Mouse (Mus musculus) ES-Bruce4 (cell line): Measurements from ENCODE around the gene Tspo. TPM values are rescaled to one million over a fixed set of nuclear protein-coding genes. Genes with fewer than 3 reads are reported as not detected.

Experiments used
- H3K27ac ChIP-seq: 2 replicates; pipeline ENCODE4 v1.5.1; 2012; ENCODE audit warnings: low read length, inconsistent platforms; ENCODE audit not compliant: insufficient read depth
- H3K27me3 ChIP-seq: 2 replicates; pipeline ENCODE4 v1.6.1; 2012; ENCODE audit warnings: mild to moderate bottlenecking, low read length, inconsistent platforms; ENCODE audit not compliant: control insufficient read depth, poor library complexity, insufficient read depth, severe bottlenecking
- H3K36me3 ChIP-seq: 2 replicates; pipeline ENCODE4 v1.6.1; 2012; ENCODE audit warnings: inconsistent platforms, mild to moderate bottlenecking, low read length, moderate library complexity; ENCODE audit not compliant: control insufficient read depth, poor library complexity, insufficient read depth, severe bottlenecking
- H3K4me1 ChIP-seq: one replicate; pipeline ENCODE4 v1.8.1; 2011; ENCODE audit warnings: low read length; ENCODE audit not compliant: control insufficient read depth, insufficient read depth
- H3K4me3 ChIP-seq: 2 replicates; pipeline ENCODE4 v1.5.1; 2011; ENCODE audit warnings: low read depth, mild to moderate bottlenecking, low read length
- H3K9ac ChIP-seq: 2 replicates; pipeline ENCODE4 v1.6.1; 2012; ENCODE audit warnings: low read depth, mild to moderate bottlenecking, inconsistent platforms; ENCODE audit not compliant: poor library complexity, severe bottlenecking
- H3K9me3 ChIP-seq: replicated peaks from 2 replicates; pipeline ENCODE4 v1.6.1; 2012; ENCODE audit warnings: mild to moderate bottlenecking, low read length, inconsistent platforms; ENCODE audit not compliant: control insufficient read depth, poor library complexity, insufficient read depth, severe bottlenecking
- CTCF ChIP-seq: IDR thresholded peaks from one replicate; pipeline ENCODE4 v1.8.1; 2011; ENCODE audit warnings: low read depth, low read length
- EP300 ChIP-seq: IDR thresholded peaks from 2 replicates; pipeline ENCODE4 v1.6.1; 2011; ENCODE audit warnings: low read depth, low read length; ENCODE audit not compliant: insufficient read depth
- POLR2A ChIP-seq: IDR thresholded peaks from one replicate; pipeline ENCODE4 v1.8.1; 2011; ENCODE audit warnings: low read length; ENCODE audit not compliant: insufficient read depth
- polyA plus RNA-seq: library from polyadenylated mRNA; stranded (reverse); fragments of >200 nt; gene quantifications from 2 replicates; pipeline ENCODE4 v1.2.4, GENCODE M21; 2011; ENCODE audit warnings: low read depth; ENCODE audit not compliant: missing spikeins, insufficient read depth, insufficient read length

The Tspo gene
- polyA plus RNA-seq = 25.9 and 31.9 TPM in 2 replicates

DNA sequence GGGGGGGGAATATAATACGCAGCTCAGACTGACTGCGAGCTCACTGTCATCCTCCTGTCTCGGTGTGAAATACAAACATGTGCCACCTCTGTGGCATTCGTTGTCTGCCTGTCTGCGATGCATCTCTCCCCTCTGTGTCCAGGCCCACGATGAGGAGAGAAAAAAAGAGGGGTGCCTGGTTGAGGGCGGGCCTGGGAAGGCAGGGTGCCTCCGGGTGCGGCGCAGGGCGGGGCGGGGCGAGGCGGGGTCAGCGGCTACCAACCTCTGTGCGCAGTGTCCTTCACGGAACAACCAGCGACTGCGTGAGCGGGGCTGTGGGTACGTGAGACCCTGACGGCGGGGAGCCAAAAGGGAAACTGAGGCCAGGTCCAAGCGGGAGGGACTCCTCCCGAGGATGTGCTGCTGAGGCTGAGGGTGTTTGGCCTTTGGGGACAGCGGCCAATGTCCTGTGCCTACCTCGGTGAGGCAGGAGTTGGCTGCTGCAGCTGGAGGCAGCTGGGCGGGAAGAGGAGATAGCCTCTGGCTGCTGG, at the start of gene Tspo, which contains the start of gene Mcat:
Gene Tspo (plus strand): TSS at position 266 of the 530 bp plus-strand sequence.
Gene Mcat (minus strand): TSS at position 461 of the 530 bp plus-strand sequence.
- peak within 1 kb of the TSS; percentile 1; the same call in 1 of the 2 replicates for H3K27ac ChIP-seq
- H3K27me3 ChIP-seq = no peaks in the 10 kb centered on the region
- H3K36me3 ChIP-seq = no peaks in the 10 kb centered on the region
- TF ChIP-seq CTCF (no peak), POLR2A (no peak), EP300 (no peak)
- H3K9me3 ChIP-seq = no peaks in the 10 kb centered on the region
- peaks cover 2% of the 10 kb centered on the region for H3K4me1 ChIP-seq
- H3K9ac ChIP-seq = peak within 1 kb of the TSS; percentile 20
- H3K4me3 ChIP-seq = peak within 1 kb of the TSS; percentile 61

DNA sequence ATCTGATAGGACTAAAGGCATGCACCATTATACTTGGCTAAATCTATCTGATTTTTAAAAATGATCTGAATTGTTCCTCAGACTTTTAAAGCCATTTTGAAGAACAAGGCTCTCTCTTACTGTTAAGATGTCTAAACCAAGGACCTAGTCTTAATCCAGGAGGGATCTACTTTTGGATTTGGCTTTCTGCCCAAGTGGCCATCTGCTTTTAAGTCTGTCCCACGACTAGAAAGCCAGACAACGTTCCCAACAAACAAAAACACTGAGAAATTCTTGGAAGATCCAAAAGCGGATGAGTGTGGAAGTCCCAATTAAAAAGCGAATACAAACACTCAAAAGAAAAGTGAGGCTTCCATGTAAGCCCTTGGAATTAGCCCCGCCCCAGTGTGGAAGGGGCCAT, 48.4 kb upstream of the Tspo start:
- no peaks in the 10 kb centered on the region for H3K36me3 ChIP-seq
- H3K27ac ChIP-seq = no peak overlapping the region
- no peaks in the 10 kb centered on the region for H3K27me3 ChIP-seq
- no peaks in the 10 kb centered on the region for H3K9me3 ChIP-seq
- H3K9ac ChIP-seq = no peak overlapping the region
- TF ChIP-seq POLR2A (no peak), EP300 (no peak), CTCF (no peak)
- H3K4me1 ChIP-seq = no peaks in the 10 kb centered on the region
- H3K4me3 ChIP-seq = no peak overlapping the region

DNA sequence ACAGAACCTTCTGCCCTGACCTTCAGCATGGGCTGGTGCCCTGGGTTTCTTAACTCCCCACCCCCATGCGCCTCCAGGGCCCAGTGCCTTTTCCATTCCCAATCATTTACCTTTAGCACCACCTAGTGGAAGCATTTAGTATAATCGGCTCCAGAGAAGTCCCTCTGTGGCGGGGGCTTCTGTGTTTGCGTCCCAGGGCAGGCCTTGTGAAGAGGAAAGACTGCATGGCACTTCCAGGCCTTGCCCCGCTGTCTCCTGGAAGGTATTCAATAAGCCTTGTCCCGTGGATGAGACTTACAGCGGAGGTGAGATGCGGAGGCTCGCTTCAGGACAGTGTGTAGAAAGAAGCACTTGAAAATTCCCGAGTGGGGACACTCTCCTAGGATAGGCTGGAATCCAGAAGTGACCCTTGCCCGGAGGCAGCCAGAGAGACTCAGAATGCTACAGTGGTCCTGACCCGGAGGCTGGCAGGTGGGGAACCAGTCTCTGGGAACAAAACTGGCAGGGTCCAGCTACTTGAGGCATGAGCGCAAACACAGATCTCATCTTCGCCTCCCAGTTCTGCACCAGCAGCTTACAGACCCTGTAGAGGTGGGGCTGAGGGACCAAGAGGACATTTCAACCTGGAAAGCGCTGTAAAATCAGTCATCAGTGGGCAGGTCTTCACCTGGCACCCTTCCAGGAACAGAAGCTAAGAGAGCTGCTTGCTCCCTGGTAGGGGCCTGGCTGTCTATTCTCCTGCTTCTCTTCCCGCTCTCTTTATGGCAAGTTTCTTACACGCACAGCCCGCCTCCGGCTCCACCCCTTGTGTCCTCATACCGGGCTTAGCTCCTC, 45.0 kb upstream of the Tspo start:
- Histone ChIP-seq H3K36me3 (no peaks in the 10 kb centered on the region), H3K27me3 (no peaks in the 10 kb centered on the region), H3K9me3 (no peaks in the 10 kb centered on the region), H3K27ac (no peak overlapping the region), H3K4me3 (no peak overlapping the region), H3K9ac (no peak overlapping the region), H3K4me1 (no peaks in the 10 kb centered on the region)
- peak; percentile 58 for TF ChIP-seq CTCF
- no peak for TF ChIP-seq EP300
- TF ChIP-seq POLR2A = no peak

DNA sequence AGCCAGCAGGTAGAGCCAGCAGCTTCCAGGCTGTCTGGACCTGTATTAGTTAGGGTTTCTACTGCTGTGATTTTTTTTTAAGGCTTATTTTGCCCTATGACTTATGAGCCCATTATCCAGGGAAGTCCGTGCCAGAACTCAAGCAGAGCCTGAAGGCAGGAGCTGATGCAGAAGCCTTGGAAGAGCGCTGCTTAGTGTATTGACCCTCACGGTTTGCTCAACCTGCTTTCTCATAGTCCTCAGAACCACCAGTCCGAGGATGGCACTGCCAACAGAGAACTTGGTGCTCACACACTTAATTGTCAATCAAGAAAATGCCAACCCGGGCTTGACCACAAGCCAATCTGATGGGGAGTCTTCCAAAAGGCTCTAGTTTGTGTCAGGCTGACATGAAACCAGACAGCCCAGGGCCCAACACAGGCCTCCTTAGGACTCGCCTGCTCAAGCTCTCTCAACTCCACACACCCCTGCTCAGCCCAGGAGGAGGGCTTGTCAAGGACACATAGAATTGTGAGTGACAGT, 42.5 kb upstream of the Tspo start:
- no peak overlapping the region for H3K27ac ChIP-seq

DNA sequence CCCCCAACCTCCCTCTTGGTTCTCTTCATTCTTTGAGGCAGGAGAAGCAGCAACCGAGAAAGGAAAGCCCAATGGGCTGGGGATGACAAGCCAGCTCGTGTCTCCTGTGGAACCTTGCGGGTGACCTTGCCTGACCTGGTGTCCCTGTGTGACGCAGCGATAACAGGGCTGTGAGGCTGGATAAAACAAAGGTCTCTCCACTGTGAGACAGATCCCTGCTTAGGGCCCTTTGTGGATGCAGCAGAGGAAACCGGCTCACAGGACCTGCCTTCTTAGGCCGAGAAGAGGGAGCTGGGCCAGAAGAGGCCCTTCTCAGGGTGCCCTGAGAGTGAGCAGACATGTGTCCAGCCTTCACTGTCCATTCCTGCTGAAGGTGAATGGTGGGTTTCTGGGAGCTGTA, 40.2 kb upstream of the Tspo start:
- H3K9me3 ChIP-seq = no peaks in the 10 kb centered on the region
- no peak overlapping the region for H3K27ac ChIP-seq
- peaks cover 2% of the 10 kb centered on the region for H3K4me1 ChIP-seq
- H3K9ac ChIP-seq = no peak overlapping the region
- no peaks in the 10 kb centered on the region for H3K27me3 ChIP-seq
- no peak overlapping the region for H3K4me3 ChIP-seq
- H3K36me3 ChIP-seq = no peaks in the 10 kb centered on the region
- TF ChIP-seq CTCF (no peak), POLR2A (no peak), EP300 (no peak)

More for the DNA sequence above, 42.5 kb upstream of the Tspo start:
- no peak overlapping the region for H3K9ac ChIP-seq
- H3K36me3 ChIP-seq = no peaks in the 10 kb centered on the region
- TF ChIP-seq EP300 = no peak
- H3K27me3 ChIP-seq = no peaks in the 10 kb centered on the region
- no peaks in the 10 kb centered on the region for H3K4me1 ChIP-seq
- no peak overlapping the region for H3K4me3 ChIP-seq
- no peaks in the 10 kb centered on the region for H3K9me3 ChIP-seq
